Mouse (Mus musculus) thymus, adult 2 months (tissue): ENCODE measurements at regions not wholly inside any gene's neighbourhood (a gene's known extent, or its start where the extent isn't known, plus 50 kb on each side); places are given as distances from the start of the nearest gene placed in this dataset.

Experiments
- DNase-seq: peaks from one replicate; pipeline ENCODE4 v3.0.0; 2021
- H3K27ac ChIP-seq: fragments of 200-500 bp; 2 replicates; pipeline ENCODE4 v1.5.1; 2012; ENCODE audit warnings: low read length, control low read depth; ENCODE audit not compliant: control insufficient read depth, insufficient read depth
- H3K27me3 ChIP-seq: fragments of 200-500 bp; 2 replicates; pipeline ENCODE4 v1.6.1; 2012; ENCODE audit warnings: mild to moderate bottlenecking, low read length, moderate library complexity, mixed read lengths; ENCODE audit not compliant: control insufficient read depth, insufficient read depth
- H3K36me3 ChIP-seq: fragments of 200-500 bp; 2 replicates; pipeline ENCODE4 v1.6.1; 2012; ENCODE audit warnings: mild to moderate bottlenecking, low read length, moderate library complexity; ENCODE audit not compliant: control insufficient read depth, insufficient read depth
- H3K4me1 ChIP-seq: fragments of 200-500 bp; replicated peaks from 2 replicates; pipeline ENCODE4 v1.6.1; 2012; ENCODE audit warnings: low read length; ENCODE audit not compliant: control insufficient read depth, insufficient read depth
- H3K4me3 ChIP-seq: fragments of 200-500 bp; 2 replicates; pipeline ENCODE4 v1.5.1; 2012; ENCODE audit warnings: mild to moderate bottlenecking, low read length, control low read depth, moderate library complexity; ENCODE audit not compliant: control insufficient read depth, insufficient read depth
- CTCF ChIP-seq: fragments of 200-500 bp; IDR thresholded peaks from 2 replicates; pipeline ENCODE4 v1.5.1; 2012; ENCODE audit warnings: mild to moderate bottlenecking, control low read depth, low read length, moderate library complexity, borderline replicate concordance; ENCODE audit not compliant: control insufficient read depth, poor library complexity, insufficient read depth; ENCODE audit errors: extremely low read depth
- POLR2A ChIP-seq: fragments of 200-500 bp; IDR thresholded peaks from 2 replicates; pipeline ENCODE4 v1.6.1; 2012; ENCODE audit warnings: mild to moderate bottlenecking, low read length, control low read depth, moderate library complexity; ENCODE audit not compliant: control insufficient read depth, poor library complexity, insufficient read depth; ENCODE audit errors: extremely low read depth
- WGBS: fragments of 180-500 bp; shearing (Covaris S2); methylation state at CpG from one replicate; pipeline ENCODE4 v1.1.7; 2018; 5-methylcytosine and 5-hydroxymethylcytosine counted together

DNA sequence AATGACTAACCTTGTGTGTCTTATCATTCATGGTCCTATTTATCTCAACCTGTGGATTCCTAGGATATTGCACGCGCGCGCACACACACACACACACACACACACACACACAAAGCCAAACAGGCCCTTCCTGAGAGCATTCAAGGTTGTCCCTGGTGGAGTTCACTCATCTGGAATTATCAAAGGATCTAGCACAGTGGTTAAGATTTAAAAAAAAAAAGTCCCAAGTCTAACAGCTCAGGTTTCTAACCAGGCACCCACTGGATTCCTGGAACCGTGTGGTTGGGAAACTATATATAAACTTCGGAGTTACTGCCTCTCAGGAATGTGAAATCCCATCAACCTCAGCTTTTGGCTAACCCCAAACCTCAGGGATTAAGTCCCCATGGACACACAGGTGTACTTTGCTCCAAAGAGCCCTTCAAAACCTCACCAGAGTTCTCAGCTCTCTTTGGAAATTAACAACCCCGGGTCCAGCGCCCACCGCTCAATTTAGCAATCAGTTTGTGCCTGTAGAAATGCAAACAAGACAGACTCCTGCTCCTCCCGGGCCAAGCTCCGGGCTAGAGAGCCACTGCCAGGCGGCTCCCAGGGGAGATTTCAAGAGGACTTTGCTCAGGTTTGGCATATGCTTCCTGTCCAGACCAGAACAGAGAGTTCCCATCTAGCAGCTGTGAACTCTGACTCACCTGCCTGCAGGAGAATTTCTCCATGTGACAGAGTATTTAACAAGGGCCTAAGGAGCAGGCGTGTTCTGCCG lies 320.1 kb upstream of the Jarid2 start:
- H3K36me3 ChIP-seq, result no peaks in the 10 kb centered on the region
- TF ChIP-seq POLR2A, result no peak
- TF ChIP-seq CTCF, result no peak
- no peak for DNase-seq
- H3K27me3 ChIP-seq, result no peaks in the 10 kb centered on the region
- no peak overlapping the region for H3K27ac ChIP-seq
- peaks cover 3% of the 10 kb centered on the region; the same call in 1 of the 2 replicates for H3K4me1 ChIP-seq
- no peak overlapping the region for H3K4me3 ChIP-seq
- 92% methylated on average over 14 of the region's 14 CpGs for WGBS

GRCm38 (mm10) chr13:44409720-44410047 lies 319.6 kb upstream of the Jarid2 start:
- no peak for DNase-seq
- peaks cover under 1% of the 10 kb centered on the region; the same call in 1 of the 2 replicates for H3K4me1 ChIP-seq
- no peak overlapping the region for H3K27ac ChIP-seq
- no peaks in the 10 kb centered on the region for H3K27me3 ChIP-seq
- TF ChIP-seq CTCF, result no peak
- no peak for TF ChIP-seq POLR2A
- no peaks in the 10 kb centered on the region for H3K36me3 ChIP-seq
- H3K4me3 ChIP-seq, result no peak overlapping the region
- WGBS, result 89% methylated on average over 5 of the region's 5 CpGs

GRCm38 (mm10) chr13:44411781-44412496 lies 317.3 kb upstream of the Jarid2 start:
- 96% methylated on average over 2 of the region's 2 CpGs for WGBS
- no peaks in the 10 kb centered on the region for H3K27me3 ChIP-seq

DNA sequence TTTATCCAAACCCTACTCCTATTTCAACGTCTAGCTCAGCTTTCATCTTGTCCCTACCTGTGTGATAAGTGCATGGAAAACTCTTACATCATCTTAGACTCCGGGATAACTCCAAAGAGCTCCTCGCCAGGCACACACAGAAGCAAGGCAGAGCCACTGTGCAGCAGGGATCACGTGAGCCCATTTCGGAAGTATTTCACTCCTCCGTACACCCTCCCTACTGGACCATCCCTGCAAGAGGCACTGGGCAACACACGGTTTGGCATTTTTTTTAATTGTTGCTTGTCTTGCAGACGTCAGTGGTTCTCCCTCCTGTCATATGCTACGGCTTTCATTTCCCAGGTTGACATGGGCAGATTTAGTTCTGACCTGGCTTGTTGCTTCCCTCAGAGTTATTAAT lies 316.0 kb upstream of the Jarid2 start:
- Histone ChIP-seq H3K4me1 (peaks cover 6% of the 10 kb centered on the region; the same call in 1 of the 2 replicates), H3K27me3 (no peaks in the 10 kb centered on the region), H3K4me3 (no peak overlapping the region), H3K27ac (no peak overlapping the region), H3K36me3 (no peaks in the 10 kb centered on the region)
- 93% methylated on average over 9 of the region's 9 CpGs for WGBS
- no peak for TF ChIP-seq CTCF
- no peak for TF ChIP-seq POLR2A
- no peak for DNase-seq

More at GRCm38 (mm10) chr13:44411781-44412496, 317.3 kb upstream of the Jarid2 start:
- Histone ChIP-seq H3K27ac (no peak overlapping the region), H3K4me1 (0 out of 2 replicates have a peak, but pooled peaks cover under 1% of the 10 kb centered on the region), H3K36me3 (no peaks in the 10 kb centered on the region), H3K4me3 (no peak overlapping the region)
- DNase-seq, result no peak
- no peak for TF ChIP-seq CTCF
- no peak for TF ChIP-seq POLR2A

- H3K4me3 ChIP-seq, result no peak overlapping the region
- H3K27ac ChIP-seq, result no peak overlapping the region
- TF ChIP-seq CTCF (no peak), POLR2A (no peak)
- H3K27me3 ChIP-seq, result no peaks in the 10 kb centered on the region
- DNase-seq, result no peak
- H3K4me1 ChIP-seq, result peaks cover 16% of the 10 kb centered on the region
- WGBS, result 98% methylated on average over 7 of the region's 7 CpGs
- H3K36me3 ChIP-seq, result no peaks in the 10 kb centered on the region
Observed at GRCm38 (mm10) chr13:44415971-44416370, 313.3 kb upstream of the Jarid2 start.

GRCm38 (mm10) chr13:44416986-44417385 lies 312.3 kb upstream of the Jarid2 start:
- H3K27ac ChIP-seq, result no peak overlapping the region
- no peak overlapping the region for H3K4me3 ChIP-seq
- DNase-seq, result no peak
- H3K27me3 ChIP-seq, result no peaks in the 10 kb centered on the region
- peaks cover 16% of the 10 kb centered on the region for H3K4me1 ChIP-seq
- TF ChIP-seq CTCF (no peak), POLR2A (no peak)
- H3K36me3 ChIP-seq, result no peaks in the 10 kb centered on the region
- 21% methylated on average over 8 of the region's 8 CpGs for WGBS
